Mouse (Mus musculus): ENCODE measurements around the gene Prmt8. TPM values are rescaled to one million over a fixed set of nuclear protein-coding genes. Genes with fewer than 3 reads are reported as not detected.

The Prmt8 gene
- polyA plus RNA-seq, 1 experiment: 0.21 TPM

GRCm38 (mm10) chr6:127766641-127767200 lies 2.6 kb downstream of the Prmt8 start:
- Histone ChIP-seq H3K4me1 (peaks cover 24% of the 10 kb centered on the region), H3K36me3 (replicated peaks; ENCODE audit: low read length) (no peaks in the 10 kb centered on the region), H3K4me3 (replicated peaks) (peak overlapping the region; percentile 67), H3K27me3 (replicated peaks) (peaks cover 97% of the 10 kb centered on the region), H3K9me3 (0 out of 2 replicates have a peak, but pooled peaks cover 10% of the 10 kb centered on the region)
- no peak for TF ChIP-seq FLI1 (IDR thresholded peaks at IDR 0.05; ENCODE audit: low read length)
- TF ChIP-seq GATA1 (IDR thresholded peaks at IDR 0.05; ENCODE audit: borderline replicate concordance, low read length): no peak

GRCm38 (mm10) chr6:127766041-127766604 lies 3.1 kb downstream of the Prmt8 start:
- H3K4me1 ChIP-seq: peaks cover 24% of the 10 kb centered on the region
- TF ChIP-seq GATA1 (IDR thresholded peaks at IDR 0.05; ENCODE audit: borderline replicate concordance, low read length) (no peak), FLI1 (IDR thresholded peaks at IDR 0.05; ENCODE audit: low read length) (no peak)
- peaks cover 94% of the 10 kb centered on the region for H3K27me3 ChIP-seq (replicated peaks)
- no peaks in the 10 kb centered on the region for H3K36me3 ChIP-seq (replicated peaks; ENCODE audit: low read length)
- H3K4me3 ChIP-seq (replicated peaks): no peak overlapping the region
- 0 out of 2 replicates have a peak, but pooled peaks cover 10% of the 10 kb centered on the region for H3K9me3 ChIP-seq

- Histone ChIP-seq H3K9me3 (0 out of 2 replicates have a peak, but pooled peaks cover 10% of the 10 kb centered on the region), H3K27me3 (replicated peaks) (peaks cover 94% of the 10 kb centered on the region), H3K36me3 (replicated peaks; ENCODE audit: low read length) (no peaks in the 10 kb centered on the region), H3K4me1 (peaks cover 24% of the 10 kb centered on the region), H3K4me3 (replicated peaks) (peak overlapping the region; percentile 20)
- TF ChIP-seq FLI1 (IDR thresholded peaks at IDR 0.05; ENCODE audit: low read length): no peak
- no peak for TF ChIP-seq GATA1 (IDR thresholded peaks at IDR 0.05; ENCODE audit: borderline replicate concordance, low read length)
Measured at GRCm38 (mm10) chr6:127765573-127765972, 3.7 kb downstream of the Prmt8 start.

- Histone ChIP-seq H3K4me1 (peaks cover 5% of the 10 kb centered on the region), H3K36me3 (replicated peaks; ENCODE audit: low read length) (no peaks in the 10 kb centered on the region), H3K9me3 (peaks cover 19% of the 10 kb centered on the region), H3K27me3 (replicated peaks) (peaks cover 70% of the 10 kb centered on the region), H3K4me3 (replicated peaks) (no peak overlapping the region)
- TF ChIP-seq FLI1 (IDR thresholded peaks at IDR 0.05; ENCODE audit: low read length) (no peak), GATA1 (IDR thresholded peaks at IDR 0.05; ENCODE audit: borderline replicate concordance, low read length) (no peak)
Measured at GRCm38 (mm10) chr6:127758264-127758663, 11.0 kb downstream of the Prmt8 start.

GRCm38 (mm10) chr6:127757667-127758167 lies 11.6 kb downstream of the Prmt8 start:
- Histone ChIP-seq H3K9me3 (peaks cover 19% of the 10 kb centered on the region), H3K4me1 (peaks cover 5% of the 10 kb centered on the region), H3K27me3 (replicated peaks) (peaks cover 69% of the 10 kb centered on the region), H3K36me3 (replicated peaks; ENCODE audit: low read length) (no peaks in the 10 kb centered on the region), H3K4me3 (replicated peaks) (no peak overlapping the region)
- TF ChIP-seq GATA1 (IDR thresholded peaks at IDR 0.05; ENCODE audit: borderline replicate concordance, low read length) (no peak), FLI1 (IDR thresholded peaks at IDR 0.05; ENCODE audit: low read length) (no peak)

GRCm38 (mm10) chr6:127756856-127757255 lies 12.4 kb downstream of the Prmt8 start:
- TF ChIP-seq GATA1 (IDR thresholded peaks at IDR 0.05; ENCODE audit: borderline replicate concordance, low read length) (no peak), FLI1 (IDR thresholded peaks at IDR 0.05; ENCODE audit: low read length) (no peak)
- no peaks in the 10 kb centered on the region for H3K36me3 ChIP-seq (replicated peaks; ENCODE audit: low read length)
- peaks cover 68% of the 10 kb centered on the region for H3K27me3 ChIP-seq (replicated peaks)
- peaks cover 16% of the 10 kb centered on the region for H3K9me3 ChIP-seq
- H3K4me1 ChIP-seq: peaks cover 5% of the 10 kb centered on the region
- no peak overlapping the region for H3K4me3 ChIP-seq (replicated peaks)

GRCm38 (mm10) chr6:127753228-127753627 lies 16.0 kb downstream of the Prmt8 start:
- Histone ChIP-seq H3K4me3 (replicated peaks) (no peak overlapping the region), H3K9me3 (peaks cover 16% of the 10 kb centered on the region), H3K27me3 (replicated peaks) (peaks cover 80% of the 10 kb centered on the region), H3K36me3 (replicated peaks; ENCODE audit: low read length) (no peaks in the 10 kb centered on the region), H3K4me1 (peaks cover 5% of the 10 kb centered on the region)
- TF ChIP-seq GATA1 (IDR thresholded peaks at IDR 0.05; ENCODE audit: borderline replicate concordance, low read length): no peak
- TF ChIP-seq FLI1 (IDR thresholded peaks at IDR 0.05; ENCODE audit: low read length): no peak

GRCm38 (mm10) chr6:127752681-127753080 lies 16.6 kb downstream of the Prmt8 start:
- TF ChIP-seq GATA1 (IDR thresholded peaks at IDR 0.05; ENCODE audit: borderline replicate concordance, low read length) (no peak), FLI1 (IDR thresholded peaks at IDR 0.05; ENCODE audit: low read length) (no peak)
- Histone ChIP-seq H3K27me3 (replicated peaks) (peaks cover 77% of the 10 kb centered on the region), H3K4me3 (replicated peaks) (no peak overlapping the region), H3K4me1 (peaks cover 5% of the 10 kb centered on the region), H3K36me3 (replicated peaks; ENCODE audit: low read length) (no peaks in the 10 kb centered on the region), H3K9me3 (peaks cover 16% of the 10 kb centered on the region)

GRCm38 (mm10) chr6:127751499-127751898 lies 17.8 kb downstream of the Prmt8 start:
- H3K36me3 ChIP-seq (replicated peaks; ENCODE audit: low read length): no peaks in the 10 kb centered on the region
- peaks cover 16% of the 10 kb centered on the region for H3K9me3 ChIP-seq
- H3K27me3 ChIP-seq (replicated peaks): peaks cover 79% of the 10 kb centered on the region
- peaks cover under 1% of the 10 kb centered on the region; the same call in 1 of the 2 replicates for H3K4me1 ChIP-seq
- no peak for TF ChIP-seq GATA1 (IDR thresholded peaks at IDR 0.05; ENCODE audit: borderline replicate concordance, low read length)
- no peak for TF ChIP-seq FLI1 (IDR thresholded peaks at IDR 0.05; ENCODE audit: low read length)
- H3K4me3 ChIP-seq (replicated peaks): no peak overlapping the region

- no peaks in the 10 kb centered on the region for H3K4me1 ChIP-seq
- TF ChIP-seq GATA1 (IDR thresholded peaks at IDR 0.05; ENCODE audit: borderline replicate concordance, low read length): no peak
- TF ChIP-seq FLI1 (IDR thresholded peaks at IDR 0.05; ENCODE audit: low read length): no peak
- H3K9me3 ChIP-seq: no peaks in the 10 kb centered on the region
- peaks cover 72% of the 10 kb centered on the region for H3K27me3 ChIP-seq (replicated peaks)
- H3K36me3 ChIP-seq (replicated peaks; ENCODE audit: low read length): no peaks in the 10 kb centered on the region
- H3K4me3 ChIP-seq (replicated peaks): no peak overlapping the region
Measured at GRCm38 (mm10) chr6:127748793-127749192, 20.5 kb downstream of the Prmt8 start.

Data from megakaryocyte, embryonic 14.5 days (primary cell).